Mouse (Mus musculus): Measurements from ENCODE around the gene Nudt6. TPM values are rescaled to one million over a fixed set of nuclear protein-coding genes. Genes with fewer than 3 reads are reported as not detected.

The Nudt6 gene
- polyA plus RNA-seq, 1 experiment from 2014 or later: 6.3 TPM

DNA sequence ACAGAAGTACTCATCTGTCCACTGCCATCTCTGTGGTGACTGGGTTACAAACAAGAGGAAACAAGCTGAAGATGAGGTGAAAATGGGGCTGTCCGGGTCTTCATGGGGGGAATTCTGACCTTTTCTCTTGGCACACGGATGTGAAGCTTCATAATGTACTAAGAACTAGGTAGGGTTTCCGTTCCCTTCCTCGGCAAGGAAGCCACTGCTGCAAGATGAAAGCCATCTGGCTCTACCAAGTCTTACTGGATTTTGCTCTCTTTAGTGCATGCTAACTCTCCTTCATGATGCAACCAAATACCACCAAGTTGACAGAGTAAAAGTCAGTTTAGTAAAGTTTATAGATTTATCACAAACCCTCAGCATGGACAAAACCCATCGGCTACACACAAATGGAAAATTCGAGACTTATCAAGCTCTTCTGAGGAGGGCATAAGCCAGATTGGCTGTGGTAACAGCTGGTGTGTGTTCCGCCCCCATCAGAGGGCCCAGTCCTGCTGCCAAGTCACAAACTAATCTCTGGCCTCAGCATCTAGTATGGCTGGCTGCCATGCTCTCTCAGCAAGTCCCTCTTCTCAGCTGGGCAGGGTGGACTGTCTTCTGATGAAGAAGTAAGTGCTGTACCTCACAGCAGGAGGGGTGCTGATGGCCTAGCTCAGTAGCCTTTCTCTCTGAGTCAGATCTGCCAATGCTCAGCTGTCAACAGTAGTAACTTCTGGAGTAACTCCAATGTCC, 21.2 kb downstream of the Nudt6 start:
- Histone ChIP-seq H3K9ac (ENCODE audit: low read length) (no peak overlapping the region), H3K4me1 (ENCODE audit: control insufficient read depth, insufficient read depth, low read length) (no peaks in the 10 kb centered on the region), H3K27ac (ENCODE audit: low read depth, low read length) (no peak overlapping the region), H3K27me3 (replicated peaks; ENCODE audit: control insufficient read depth, insufficient read depth, low read length) (no peaks in the 10 kb centered on the region), H3K36me3 (ENCODE audit: control insufficient read depth, insufficient read depth, low read length) (no peaks in the 10 kb centered on the region), H3K9me3 (replicated peaks; ENCODE audit: control insufficient read depth, low read length) (no peaks in the 10 kb centered on the region), H3K4me3 (ENCODE audit: low read depth, low read length) (no peak overlapping the region), H3K4me2 (ENCODE audit: low read length) (no peak overlapping the region)
- ATAC-seq: no peak
- DNase-seq (ENCODE audit: low spot score): no peak
- 89% methylated on average over 7 of the region's 7 CpGs for whole genome bisulfite sequencing

DNA sequence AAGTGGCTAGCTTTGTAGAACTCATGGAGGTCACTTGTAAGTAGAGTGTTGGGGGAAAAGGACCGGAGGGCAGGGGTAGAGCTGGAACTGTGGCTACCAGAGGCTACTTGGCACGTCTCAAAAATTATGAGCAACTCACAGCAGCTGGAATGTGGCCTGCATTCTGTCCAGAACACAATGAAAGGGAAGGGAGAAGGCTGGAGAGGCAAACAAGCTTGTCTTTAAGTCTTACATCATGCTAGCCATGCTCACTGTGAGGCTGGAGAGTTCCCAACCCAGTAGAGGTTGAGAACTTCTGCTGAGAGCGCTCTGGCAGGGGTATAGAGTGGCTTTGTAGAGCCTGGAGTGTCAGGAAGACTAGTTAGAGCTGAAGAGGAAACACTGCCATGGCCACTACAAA, 22.4 kb downstream of the Nudt6 start:
- WGBS: 87% methylated on average over 3 of the region's 3 CpGs

DNA sequence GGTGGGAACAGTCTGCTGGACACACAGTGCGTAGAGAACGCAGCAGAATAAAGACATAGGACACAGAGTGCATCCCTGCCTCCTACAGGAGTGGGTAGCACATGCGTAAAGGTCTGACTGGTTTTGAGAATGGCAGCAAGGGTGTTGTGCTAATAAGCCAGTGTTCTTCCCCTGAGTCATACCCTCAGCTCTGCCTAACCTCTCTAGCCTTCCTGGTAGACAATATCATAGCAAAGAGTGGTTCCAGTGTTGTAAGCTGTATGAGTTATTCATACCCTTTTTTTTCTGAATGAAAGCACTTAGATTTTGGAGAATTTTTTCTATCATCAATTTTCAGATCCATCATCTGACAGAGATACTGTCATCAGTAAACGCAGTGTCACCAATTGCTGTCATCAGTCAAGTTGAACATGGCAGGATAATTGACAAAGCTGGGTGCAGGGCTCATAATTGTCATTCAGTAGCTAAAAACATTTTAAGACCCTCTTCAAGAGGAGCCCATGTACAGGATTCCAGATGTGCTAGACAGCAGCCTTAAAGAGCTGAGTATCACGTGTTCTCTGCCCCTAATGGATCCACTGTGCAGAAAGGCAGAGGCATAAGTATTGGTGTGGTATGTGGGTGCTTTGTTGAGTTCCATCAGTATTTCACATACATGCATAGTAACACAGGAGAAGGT, 22.9 kb downstream of the Nudt6 start:
- Histone ChIP-seq H3K9ac (ENCODE audit: low read length) (no peak overlapping the region), H3K9me3 (replicated peaks; ENCODE audit: control insufficient read depth, low read length) (no peaks in the 10 kb centered on the region), H3K4me3 (ENCODE audit: low read depth, low read length) (no peak overlapping the region), H3K4me1 (ENCODE audit: control insufficient read depth, insufficient read depth, low read length) (no peaks in the 10 kb centered on the region), H3K27ac (ENCODE audit: low read depth, low read length) (no peak overlapping the region), H3K36me3 (ENCODE audit: control insufficient read depth, insufficient read depth, low read length) (no peaks in the 10 kb centered on the region), H3K4me2 (ENCODE audit: low read length) (no peak overlapping the region), H3K27me3 (replicated peaks; ENCODE audit: control insufficient read depth, insufficient read depth, low read length) (no peaks in the 10 kb centered on the region)
- peak; percentile 26; the same call in 1 of the 2 replicates for ATAC-seq
- WGBS: 93% methylated on average over 5 of the region's 5 CpGs
- no peak for DNase-seq (ENCODE audit: low spot score)

More for the DNA sequence above, 22.4 kb downstream of the Nudt6 start:
- no peak overlapping the region for H3K27ac ChIP-seq (ENCODE audit: low read depth, low read length)
- DNase-seq (ENCODE audit: low spot score) (no peak), ATAC-seq (no peak)
- no peak overlapping the region for H3K4me3 ChIP-seq (ENCODE audit: low read depth, low read length)
- no peak overlapping the region for H3K4me2 ChIP-seq (ENCODE audit: low read length)
- no peak overlapping the region for H3K9ac ChIP-seq (ENCODE audit: low read length)
- no peaks in the 10 kb centered on the region for H3K9me3 ChIP-seq (replicated peaks; ENCODE audit: control insufficient read depth, low read length)
- no peaks in the 10 kb centered on the region for H3K36me3 ChIP-seq (ENCODE audit: control insufficient read depth, insufficient read depth, low read length)
- H3K4me1 ChIP-seq (ENCODE audit: control insufficient read depth, insufficient read depth, low read length): no peaks in the 10 kb centered on the region
- no peaks in the 10 kb centered on the region for H3K27me3 ChIP-seq (replicated peaks; ENCODE audit: control insufficient read depth, insufficient read depth, low read length)

DNA sequence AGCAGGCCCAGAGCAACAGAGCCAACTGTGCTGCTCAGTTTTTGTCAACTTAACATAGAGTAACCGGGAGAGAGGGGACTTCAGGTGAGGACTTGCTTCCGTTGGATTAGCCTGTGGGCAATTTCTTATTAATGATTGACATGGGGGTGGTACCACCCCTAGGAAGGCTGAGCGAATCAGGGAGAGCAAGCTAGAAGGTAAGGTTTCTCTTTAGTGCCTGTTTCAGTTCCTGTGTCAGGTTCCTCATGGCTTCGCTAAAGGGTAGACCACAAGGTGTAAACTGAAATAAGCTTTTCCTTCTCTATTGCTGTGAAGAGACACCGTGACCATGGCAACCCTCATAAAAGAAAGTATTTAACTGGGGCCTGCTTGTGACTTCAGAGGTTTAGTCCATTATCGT, 32.7 kb downstream of the Nudt6 start:
- Histone ChIP-seq H3K27ac (ENCODE audit: low read depth, low read length) (no peak overlapping the region), H3K9me3 (replicated peaks; ENCODE audit: control insufficient read depth, low read length) (0 out of 2 replicates have a peak, but pooled peaks cover 4% of the 10 kb centered on the region), H3K36me3 (ENCODE audit: control insufficient read depth, insufficient read depth, low read length) (no peaks in the 10 kb centered on the region), H3K4me1 (ENCODE audit: control insufficient read depth, insufficient read depth, low read length) (no peaks in the 10 kb centered on the region), H3K4me2 (ENCODE audit: low read length) (no peak overlapping the region), H3K9ac (ENCODE audit: low read length) (no peak overlapping the region), H3K27me3 (replicated peaks; ENCODE audit: control insufficient read depth, insufficient read depth, low read length) (no peaks in the 10 kb centered on the region), H3K4me3 (ENCODE audit: low read depth, low read length) (no peak overlapping the region)
- WGBS: 94% methylated on average over 6 of the region's 6 CpGs
- no peak for DNase-seq (ENCODE audit: low spot score)
- no peak for ATAC-seq

DNA sequence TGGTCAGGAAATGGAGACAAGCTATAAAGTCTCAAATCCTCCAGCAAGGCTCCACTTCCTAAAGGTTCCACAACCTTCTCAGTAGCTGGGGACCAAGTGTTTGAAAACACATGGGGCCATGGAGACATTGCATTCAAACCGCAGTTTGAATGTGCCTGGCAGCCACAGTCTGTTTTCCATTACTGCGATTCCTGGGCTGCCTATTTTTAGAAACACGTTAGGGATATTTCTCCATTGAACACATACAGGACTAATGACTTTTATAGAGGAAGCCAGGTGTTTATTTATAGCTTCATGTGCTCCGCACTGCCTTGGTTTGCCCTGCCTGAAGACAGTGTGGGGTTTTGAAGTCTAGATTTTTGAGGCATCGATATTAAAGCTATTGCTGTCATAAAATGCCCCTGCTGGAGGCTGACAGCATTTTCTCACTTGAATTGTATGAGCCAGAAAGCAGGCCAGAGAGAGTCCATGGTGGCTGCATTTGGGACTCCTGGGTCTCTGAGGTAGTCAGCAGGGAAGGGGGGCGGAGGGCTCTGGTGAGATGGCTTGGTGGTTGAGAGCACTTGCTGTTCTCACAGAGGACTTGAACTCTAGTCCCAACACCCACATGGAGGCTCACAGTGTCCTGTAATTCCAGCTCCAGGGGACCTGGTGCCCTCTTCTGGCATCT, 36.8 kb downstream of the Nudt6 start:
- Histone ChIP-seq H3K36me3 (ENCODE audit: control insufficient read depth, insufficient read depth, low read length) (no peaks in the 10 kb centered on the region), H3K4me2 (ENCODE audit: low read length) (no peak overlapping the region), H3K9ac (ENCODE audit: low read length) (no peak overlapping the region), H3K9me3 (replicated peaks; ENCODE audit: control insufficient read depth, low read length) (no peaks in the 10 kb centered on the region), H3K4me1 (ENCODE audit: control insufficient read depth, insufficient read depth, low read length) (no peaks in the 10 kb centered on the region), H3K27ac (ENCODE audit: low read depth, low read length) (no peak overlapping the region), H3K27me3 (replicated peaks; ENCODE audit: control insufficient read depth, insufficient read depth, low read length) (no peaks in the 10 kb centered on the region), H3K4me3 (ENCODE audit: low read depth, low read length) (no peak overlapping the region)
- WGBS: 91% methylated on average over 6 of the region's 6 CpGs
- ATAC-seq: no peak
- no peak for DNase-seq (ENCODE audit: low spot score)

DNA sequence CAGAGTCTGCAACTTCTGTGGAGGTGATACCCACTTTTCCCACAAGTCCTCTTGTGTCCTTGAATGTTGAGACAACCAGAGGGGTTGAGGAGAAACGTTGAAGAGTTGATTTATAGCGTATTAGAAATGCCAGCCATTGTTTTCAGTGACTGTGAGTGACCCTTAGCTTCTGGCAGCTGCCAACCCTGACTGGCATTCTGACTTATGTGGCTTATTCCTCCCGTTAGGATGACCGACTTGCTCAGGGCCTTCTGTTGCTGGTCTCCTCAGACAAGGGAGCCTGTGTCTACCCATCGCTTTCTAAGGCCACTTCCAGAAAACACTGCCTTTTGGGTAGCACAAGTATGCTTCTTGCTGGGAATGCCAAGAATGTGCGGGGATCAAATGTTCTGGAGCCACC, 38.6 kb downstream of the Nudt6 start:
- WGBS: 73% methylated on average over 6 of the region's 6 CpGs
- Histone ChIP-seq H3K4me3 (ENCODE audit: low read depth, low read length) (no peak overlapping the region), H3K36me3 (ENCODE audit: control insufficient read depth, insufficient read depth, low read length) (no peaks in the 10 kb centered on the region), H3K4me2 (ENCODE audit: low read length) (no peak overlapping the region), H3K4me1 (ENCODE audit: control insufficient read depth, insufficient read depth, low read length) (no peaks in the 10 kb centered on the region), H3K9ac (ENCODE audit: low read length) (no peak overlapping the region), H3K27me3 (replicated peaks; ENCODE audit: control insufficient read depth, insufficient read depth, low read length) (no peaks in the 10 kb centered on the region), H3K9me3 (replicated peaks; ENCODE audit: control insufficient read depth, low read length) (no peaks in the 10 kb centered on the region), H3K27ac (ENCODE audit: low read depth, low read length) (no peak overlapping the region)
- DNase-seq (ENCODE audit: low spot score) (no peak), ATAC-seq (no peak)

DNA sequence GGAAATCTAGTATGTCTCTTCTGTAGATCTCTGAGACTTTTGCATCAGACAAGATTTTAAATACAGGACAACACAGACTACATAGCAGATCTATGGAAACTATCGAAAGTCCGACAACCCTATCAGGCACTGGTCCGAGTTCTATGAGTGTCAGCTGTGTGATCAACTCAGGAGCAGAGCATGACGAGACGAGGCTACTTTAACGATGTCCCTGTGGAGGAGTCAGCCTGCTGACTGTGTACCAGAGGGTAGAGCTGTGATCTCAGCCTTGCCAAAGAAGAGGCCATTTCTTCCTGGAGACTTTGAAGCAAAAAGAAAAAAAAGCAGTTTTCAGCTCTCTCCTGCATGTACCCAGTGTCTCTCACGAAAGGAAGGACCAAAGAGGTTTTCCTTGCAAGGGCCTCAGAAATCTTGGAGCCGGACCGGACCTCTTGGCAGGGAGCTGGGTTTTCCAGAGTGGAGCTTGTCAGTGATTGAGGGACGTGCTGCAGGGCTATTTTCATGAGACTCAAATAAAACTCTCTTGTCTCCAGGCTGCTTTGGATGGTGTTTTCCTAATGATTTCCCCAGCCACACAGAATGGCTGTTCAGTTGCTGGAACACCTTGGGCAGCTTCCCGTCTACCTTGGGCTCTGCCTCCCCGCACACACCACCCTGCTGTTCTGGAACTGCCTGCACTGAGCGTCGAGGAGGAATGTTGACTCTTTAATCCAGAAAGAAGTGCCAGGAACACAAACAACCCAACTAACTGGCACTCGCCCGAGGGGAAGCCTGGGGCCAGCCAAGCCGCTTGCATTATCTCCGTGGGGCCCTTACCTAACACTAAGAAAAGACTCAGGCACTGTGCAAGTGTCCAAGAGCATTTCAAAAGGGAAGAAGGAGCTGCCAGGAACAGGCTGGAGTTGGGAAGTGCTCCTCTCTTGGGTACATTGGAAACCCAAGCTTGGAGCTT, 39.8 kb downstream of the Nudt6 start:
- Histone ChIP-seq H3K4me3 (ENCODE audit: low read depth, low read length) (no peak overlapping the region), H3K27ac (ENCODE audit: low read depth, low read length) (no peak overlapping the region), H3K9ac (ENCODE audit: low read length) (no peak overlapping the region), H3K36me3 (ENCODE audit: control insufficient read depth, insufficient read depth, low read length) (no peaks in the 10 kb centered on the region), H3K4me2 (ENCODE audit: low read length) (no peak overlapping the region), H3K4me1 (ENCODE audit: control insufficient read depth, insufficient read depth, low read length) (no peaks in the 10 kb centered on the region), H3K9me3 (replicated peaks; ENCODE audit: control insufficient read depth, low read length) (no peaks in the 10 kb centered on the region), H3K27me3 (replicated peaks; ENCODE audit: control insufficient read depth, insufficient read depth, low read length) (no peaks in the 10 kb centered on the region)
- ATAC-seq (no peak), DNase-seq (ENCODE audit: low spot score) (no peak)
- 52% methylated on average over 18 of the region's 18 CpGs for WGBS

DNA sequence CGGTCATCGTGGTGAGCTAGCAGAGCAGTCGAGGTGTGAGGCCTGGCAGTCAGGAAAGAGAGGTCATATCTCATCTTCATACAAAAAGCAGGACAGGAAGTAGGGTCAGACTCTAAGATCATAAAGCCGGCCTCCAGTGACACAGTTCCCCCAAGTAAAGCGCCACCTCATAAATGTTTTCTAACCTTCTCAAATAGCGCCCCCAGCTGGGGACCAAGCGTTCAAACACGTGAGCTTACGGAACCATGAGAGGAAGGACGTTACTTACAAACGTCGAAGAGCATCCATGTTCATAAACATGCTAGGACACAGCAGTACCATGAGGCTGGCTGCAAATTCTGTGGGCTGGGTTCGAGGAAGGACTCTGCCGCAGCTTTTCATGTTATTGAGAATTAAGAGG, 40.8 kb downstream of the Nudt6 start:
- WGBS: 88% methylated on average over 14 of the region's 14 CpGs
- ATAC-seq: no peak

More for the DNA sequence above, 40.8 kb downstream of the Nudt6 start:
- Histone ChIP-seq H3K9me3 (replicated peaks; ENCODE audit: control insufficient read depth, low read length) (no peaks in the 10 kb centered on the region), H3K4me1 (ENCODE audit: control insufficient read depth, insufficient read depth, low read length) (no peaks in the 10 kb centered on the region), H3K36me3 (ENCODE audit: control insufficient read depth, insufficient read depth, low read length) (no peaks in the 10 kb centered on the region), H3K27ac (ENCODE audit: low read depth, low read length) (no peak overlapping the region), H3K4me3 (ENCODE audit: low read depth, low read length) (no peak overlapping the region), H3K27me3 (replicated peaks; ENCODE audit: control insufficient read depth, insufficient read depth, low read length) (no peaks in the 10 kb centered on the region), H3K4me2 (ENCODE audit: low read length) (no peak overlapping the region), H3K9ac (ENCODE audit: low read length) (no peak overlapping the region)
- no peak for DNase-seq (ENCODE audit: low spot score)

Measured in forebrain, embryonic 14.5 days (tissue).